Mouse (Mus musculus) kidney, postnatal 0 days (tissue): ENCODE measurements around the gene Rtl6. TPM values are rescaled to one million over a fixed set of nuclear protein-coding genes. Genes with fewer than 3 reads are reported as not detected.

Source experiments
- ATAC-seq: fragments of 200-750 bp; cut with Nextera tagmentation; replicated peaks from 2 replicates; pipeline ENCODE4 v1.8.0; 2017; ENCODE audit warnings: low read depth, moderate number of reproducible peaks, moderate TSS enrichment, moderate library complexity; ENCODE audit not compliant: low FRiP score
- DNase-seq: peaks from one replicate; pipeline ENCODE4 v3.0.0-alpha.2; 2016; ENCODE audit warnings: low spot score
- H3K27ac ChIP-seq: fragments of 300-500 bp; sonication (generic); 2 replicates; pipeline ENCODE4 v1.5.1; 2014; ENCODE audit warnings: mild to moderate bottlenecking
- H3K27me3 ChIP-seq: fragments of 300-500 bp; sonication (generic); 2 replicates; pipeline ENCODE4 v1.6.1; 2014; ENCODE audit warnings: low read length, mixed read lengths; ENCODE audit not compliant: insufficient read depth
- H3K36me3 ChIP-seq: fragments of 300-500 bp; sonication (generic); 2 replicates; pipeline ENCODE4 v1.6.1; 2014; ENCODE audit warnings: low read length, mixed read lengths; ENCODE audit not compliant: insufficient read depth
- H3K4me1 ChIP-seq: fragments of 300-500 bp; sonication (generic); replicated peaks from 2 replicates; pipeline ENCODE4 v1.6.1; 2014; ENCODE audit warnings: antibody characterized with exemption, low read length, mixed read lengths; ENCODE audit not compliant: insufficient read depth
- H3K4me2 ChIP-seq: fragments of 300-500 bp; sonication (generic); 2 replicates; pipeline ENCODE4 v1.6.1; 2014; ENCODE audit warnings: mild to moderate bottlenecking, low read length, moderate library complexity, mixed read lengths
- H3K4me3 ChIP-seq: fragments of 300-500 bp; sonication (generic); replicated peaks from 2 replicates; pipeline ENCODE4 v1.5.1; 2014; ENCODE audit warnings: low read depth, low read length
- H3K9ac ChIP-seq: fragments of 300-500 bp; sonication (generic); 2 replicates; pipeline ENCODE4 v1.6.1; 2014; ENCODE audit warnings: low read depth, low read length
- H3K9me3 ChIP-seq: fragments of 300-500 bp; sonication (generic); replicated peaks from 2 replicates; pipeline ENCODE4 v1.6.1; 2016; ENCODE audit warnings: low read length, inconsistent platforms, mixed read lengths
- CTCF ChIP-seq: IDR thresholded peaks from 2 replicates; pipeline ENCODE4 v1.5.1; 2016; ENCODE audit warnings: antibody characterized with exemption, low read depth, mild to moderate bottlenecking, moderate library complexity
- WGBS: fragments of 180-500 bp; shearing (Covaris S2); extraction: QIAGEN DNeasy Blood & Tissue Kit; methylation state at CpG from one replicate; pipeline ENCODE4 v1.1.7; 2014; 5-methylcytosine and 5-hydroxymethylcytosine counted together
- polyA plus RNA-seq: library from polyadenylated mRNA; unstranded; fragments of >200 nt; fragmentation: Nextera tagmentation; extraction: Ambion mirVana; gene quantifications from 2 replicates; pipeline ENCODE4 v1.2.1, GENCODE M21; 2015

The Rtl6 gene
- polyA plus RNA-seq, 1 experiment from 2014 or later = 11.2 TPM

DNA sequence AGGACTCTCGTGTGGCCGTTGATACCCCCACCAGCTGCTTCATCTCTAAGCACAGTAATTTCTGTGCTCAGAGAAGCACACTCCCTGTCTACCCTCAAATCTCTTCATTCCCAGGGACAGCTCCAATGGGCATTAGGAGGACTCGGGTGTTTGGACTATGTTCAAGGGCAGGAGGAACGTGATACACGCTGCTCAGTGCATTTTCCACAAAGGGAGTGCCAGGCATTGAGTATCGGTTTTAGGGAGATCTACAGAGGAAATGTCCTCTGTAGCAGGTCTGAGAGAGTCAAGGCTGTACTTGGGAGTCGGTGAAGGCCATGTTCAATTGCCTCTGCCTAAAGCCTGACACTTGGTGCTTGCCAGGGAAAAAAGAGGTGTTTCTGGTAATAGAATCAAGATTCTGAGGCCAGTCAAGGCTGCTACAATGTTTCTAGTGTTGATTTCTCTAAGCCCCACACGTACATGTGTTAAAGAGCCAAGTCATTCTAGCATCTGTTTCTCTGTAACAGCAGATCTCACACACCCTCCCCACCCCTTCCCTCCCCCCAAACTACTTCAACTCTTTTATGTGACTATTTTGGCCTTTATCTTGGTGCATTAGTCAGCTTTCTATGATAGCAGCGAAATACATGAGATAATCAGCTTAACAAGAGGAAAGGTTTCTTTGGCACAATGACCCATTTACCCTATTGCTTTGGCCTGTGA is 37.8 kb upstream of the Rtl6 start:
- Histone ChIP-seq H3K36me3 (no peaks in the 10 kb centered on the region), H3K9ac (no peak overlapping the region), H3K27me3 (no peaks in the 10 kb centered on the region), H3K9me3 (no peaks in the 10 kb centered on the region), H3K4me3 (no peak overlapping the region), H3K4me2 (no peak overlapping the region), H3K27ac (no peak overlapping the region), H3K4me1 (no peaks in the 10 kb centered on the region)
- ATAC-seq (no peak), DNase-seq (peak; percentile 45)
- TF ChIP-seq CTCF = no peak
- 55% methylated on average over 9 of the region's 9 CpGs for WGBS

DNA sequence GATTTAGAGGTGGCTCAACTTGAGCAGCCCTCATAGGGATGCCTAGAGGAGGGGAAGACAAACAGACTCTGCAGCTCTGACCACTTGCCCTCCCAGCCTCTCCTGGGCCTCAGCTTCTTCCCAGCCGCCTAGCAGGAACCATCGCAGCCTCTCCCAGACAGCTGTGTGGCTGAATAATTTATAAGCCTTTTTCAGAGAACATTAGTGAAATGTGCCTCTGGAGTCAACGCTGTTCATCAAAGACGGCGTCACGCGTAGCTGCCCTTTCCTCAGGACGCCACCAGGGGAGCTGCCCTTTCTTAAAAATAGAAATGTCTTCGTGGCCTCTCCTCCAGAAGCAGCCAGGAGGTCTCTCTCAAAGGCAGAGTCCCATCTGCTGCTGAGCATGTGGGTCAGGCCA is 35.9 kb upstream of the Rtl6 start:
- peak; percentile 68 for TF ChIP-seq CTCF
- Histone ChIP-seq H3K9ac (no peak overlapping the region), H3K4me1 (no peaks in the 10 kb centered on the region), H3K36me3 (no peaks in the 10 kb centered on the region), H3K27me3 (no peaks in the 10 kb centered on the region), H3K27ac (no peak overlapping the region), H3K4me2 (no peak overlapping the region), H3K9me3 (no peaks in the 10 kb centered on the region), H3K4me3 (no peak overlapping the region)
- DNase-seq (peak; percentile 68), ATAC-seq (no peak)
- 9% methylated on average over 9 of the region's 9 CpGs for WGBS

DNA sequence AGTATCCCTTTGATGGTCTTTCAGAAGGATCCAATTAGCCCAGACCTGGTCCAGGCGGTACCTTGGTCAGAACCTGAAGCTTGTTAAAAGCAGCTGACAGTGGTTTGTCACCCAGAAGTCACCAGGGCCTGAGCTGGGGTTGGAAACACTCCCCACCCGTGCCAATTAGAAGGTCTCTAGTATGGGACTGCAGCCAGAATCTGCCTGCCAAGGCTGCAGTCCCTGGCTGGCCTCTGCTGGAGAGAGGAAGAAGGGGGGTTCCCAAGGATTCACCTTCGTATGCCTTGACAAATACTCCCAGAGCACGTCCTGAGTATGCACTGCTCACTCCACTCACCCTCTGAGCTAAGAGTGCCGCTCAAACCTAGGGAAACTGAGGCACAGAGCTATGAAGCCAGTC is 34.6 kb upstream of the Rtl6 start:
- Histone ChIP-seq H3K27ac (no peak overlapping the region), H3K4me2 (no peak overlapping the region), H3K36me3 (no peaks in the 10 kb centered on the region), H3K9me3 (no peaks in the 10 kb centered on the region), H3K27me3 (no peaks in the 10 kb centered on the region), H3K4me3 (no peak overlapping the region), H3K9ac (no peak overlapping the region), H3K4me1 (no peaks in the 10 kb centered on the region)
- WGBS = 72% methylated on average over 5 of the region's 5 CpGs
- ATAC-seq (no peak), DNase-seq (no peak)
- TF ChIP-seq CTCF = no peak

DNA sequence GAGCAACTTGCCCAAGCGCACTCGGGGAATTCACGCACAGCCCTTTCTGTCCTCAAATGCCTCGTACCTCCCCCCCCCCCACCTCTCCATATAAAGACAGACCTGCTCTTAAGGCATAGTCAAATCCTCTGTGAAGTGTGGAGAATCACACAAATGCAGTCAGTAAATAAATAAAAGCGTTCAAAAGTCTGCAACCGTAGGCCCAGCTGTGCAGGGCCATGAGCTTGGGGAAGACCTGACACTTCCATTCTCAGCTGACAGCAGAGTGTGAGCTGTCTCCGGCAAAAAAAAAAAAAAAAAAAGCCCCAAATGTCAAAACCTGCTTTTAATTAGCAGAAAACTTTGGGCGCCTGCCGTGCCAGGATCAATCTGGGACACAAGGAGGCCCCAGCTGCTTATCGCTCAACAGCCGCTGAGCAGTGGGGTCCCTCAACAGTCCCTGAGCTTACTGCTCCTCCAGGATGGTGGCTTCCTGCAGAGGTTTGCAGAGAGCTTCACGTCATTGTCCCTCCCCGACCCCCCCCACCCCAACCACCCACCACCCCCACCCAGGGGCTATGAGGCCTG is 34.0 kb upstream of the Rtl6 start:
- Histone ChIP-seq H3K27ac (no peak overlapping the region), H3K4me2 (no peak overlapping the region), H3K4me1 (no peaks in the 10 kb centered on the region), H3K36me3 (no peaks in the 10 kb centered on the region), H3K27me3 (no peaks in the 10 kb centered on the region), H3K4me3 (no peak overlapping the region), H3K9ac (no peak overlapping the region), H3K9me3 (no peaks in the 10 kb centered on the region)
- no peak for DNase-seq
- no peak for TF ChIP-seq CTCF
- 65% methylated on average over 13 of the region's 13 CpGs for WGBS
- ATAC-seq = no peak

DNA sequence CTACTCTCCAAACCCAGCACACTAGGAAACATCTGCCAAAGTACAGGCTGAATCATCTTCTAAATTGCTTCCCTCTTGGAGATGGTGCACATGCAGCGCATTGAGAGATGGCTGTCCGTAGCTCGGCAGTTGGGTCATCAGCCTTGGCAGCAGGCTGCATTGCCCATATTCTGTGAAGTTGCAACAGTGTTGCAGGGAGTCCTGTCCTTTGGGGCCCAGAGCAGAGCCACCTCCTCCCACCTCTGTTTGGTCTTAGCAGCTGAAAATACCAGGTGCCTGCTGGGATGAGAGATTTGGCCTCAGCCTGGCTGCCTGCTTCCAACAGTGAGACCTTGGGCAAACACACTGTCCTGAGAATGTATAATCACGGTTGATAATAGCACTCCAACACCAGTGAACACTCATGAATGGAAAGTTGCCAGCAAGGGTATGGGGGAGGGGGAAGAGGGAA is 30.8 kb upstream of the Rtl6 start:
- no peak for ATAC-seq
- no peak for TF ChIP-seq CTCF
- Histone ChIP-seq H3K4me3 (no peak overlapping the region), H3K9me3 (no peaks in the 10 kb centered on the region), H3K27ac (no peak overlapping the region), H3K4me2 (no peak overlapping the region), H3K9ac (no peak overlapping the region), H3K27me3 (no peaks in the 10 kb centered on the region), H3K4me1 (no peaks in the 10 kb centered on the region), H3K36me3 (no peaks in the 10 kb centered on the region)
- DNase-seq = no peak
- 75% methylated on average over 4 of the region's 4 CpGs for whole genome bisulfite sequencing

DNA sequence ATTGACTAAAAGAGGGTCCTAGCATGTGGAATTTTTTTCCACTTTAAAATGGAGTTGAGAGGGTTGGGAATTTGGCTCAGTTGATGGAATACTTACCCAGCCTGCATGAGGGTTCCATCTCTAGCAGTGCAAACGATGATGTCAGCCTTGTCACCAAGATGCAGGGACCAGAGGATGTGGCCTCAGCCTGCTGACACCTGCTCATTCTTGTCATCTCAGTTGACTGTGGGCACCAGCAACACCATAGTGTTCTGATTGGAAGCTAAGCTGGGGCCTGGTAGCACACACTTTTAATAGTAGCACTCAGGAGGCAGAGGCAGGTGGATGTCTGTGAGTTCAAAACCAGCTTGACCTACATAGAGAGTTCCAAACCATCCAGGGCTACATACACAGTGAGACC is 21.0 kb upstream of the Rtl6 start:
- WGBS = 90% methylated on average over 1 of the region's 1 CpGs

More for the DNA sequence above, 21.0 kb upstream of the Rtl6 start:
- no peaks in the 10 kb centered on the region for H3K4me1 ChIP-seq
- H3K27me3 ChIP-seq = no peaks in the 10 kb centered on the region
- no peak for TF ChIP-seq CTCF
- no peaks in the 10 kb centered on the region for H3K36me3 ChIP-seq
- H3K9ac ChIP-seq = no peak overlapping the region
- DNase-seq (no peak), ATAC-seq (no peak)
- H3K27ac ChIP-seq = no peak overlapping the region
- H3K9me3 ChIP-seq = no peaks in the 10 kb centered on the region
- no peak overlapping the region for H3K4me3 ChIP-seq
- no peak overlapping the region for H3K4me2 ChIP-seq
